Mouse (Mus musculus) heart, postnatal 0 days (tissue): ENCODE measurements around the gene Tnr.

ENCODE experiments used
- CTCF ChIP-seq: IDR thresholded peaks from 2 replicates; pipeline ENCODE4 v1.5.1; 2016; ENCODE audit warnings: antibody characterized with exemption, control low read depth, low read depth
- EP300 ChIP-seq: IDR thresholded peaks from 2 replicates; pipeline ENCODE4 v1.6.1; 2016; ENCODE audit warnings: antibody characterized with exemption, low read depth

DNA sequence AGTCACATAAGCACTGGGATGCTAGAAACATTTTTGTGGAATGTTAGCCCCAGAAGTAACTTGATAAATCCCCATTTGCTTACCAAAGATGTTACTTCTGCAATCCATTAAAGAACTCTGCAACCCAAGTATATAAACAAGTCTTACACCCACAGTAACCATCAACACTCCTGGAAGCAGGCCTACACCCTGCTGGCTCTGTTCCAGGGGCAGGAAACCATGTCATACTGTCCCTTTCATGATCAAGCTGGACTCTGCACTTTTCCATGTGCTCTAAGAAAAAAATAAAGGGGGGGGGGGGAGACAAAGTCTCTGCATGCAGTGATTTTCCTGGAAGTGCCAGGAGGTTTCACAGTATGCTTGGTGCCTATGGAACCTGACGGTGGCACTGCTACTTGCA is 456.8 kb downstream of the Tnr start:
- TF ChIP-seq CTCF (no peak), EP300 (no peak)
